Mouse (Mus musculus): ENCODE data around the gene Kcnk7.

Kcnk7 gene

DNA sequence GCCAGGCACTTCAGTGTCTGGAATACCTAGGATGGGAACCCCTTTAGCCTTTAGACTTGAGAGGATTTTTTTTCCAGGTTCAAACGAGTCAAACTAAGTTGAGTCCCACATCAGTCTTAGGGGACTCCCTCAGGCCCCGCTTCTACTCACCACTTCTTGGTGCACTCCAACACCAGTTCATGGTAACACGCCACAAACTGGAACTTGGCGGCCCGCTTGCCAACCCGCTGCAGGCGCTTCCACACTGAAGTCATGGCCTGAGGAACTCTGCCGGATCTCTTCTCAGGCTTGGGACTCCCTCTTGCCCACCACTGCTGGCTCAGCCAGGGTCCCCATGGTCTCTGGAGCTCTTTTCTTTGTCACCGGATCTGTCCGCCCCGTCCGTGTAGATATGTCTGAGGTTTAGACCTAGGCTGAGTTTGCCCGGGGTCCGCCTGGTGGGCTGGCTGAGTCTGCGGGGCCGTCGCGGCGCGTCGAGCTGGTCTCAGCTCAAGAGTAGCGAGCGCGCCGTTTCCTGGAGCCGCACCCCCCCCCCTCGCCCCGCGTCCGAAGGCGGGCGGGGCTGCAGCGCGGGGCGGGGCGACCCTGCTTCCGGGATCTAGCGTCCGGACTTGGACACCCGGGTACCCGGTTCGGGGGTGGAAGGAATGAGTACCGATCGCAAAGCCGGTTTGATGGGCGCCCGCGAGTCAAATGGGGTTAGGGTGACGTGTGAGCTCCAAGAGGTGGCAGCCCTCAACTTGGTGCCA is 21.8 kb downstream of the Kcnk7 start, which contains the start of gene Ehbp1l1:
TSS of gene Ehbp1l1 (minus strand) at position 551 of the 749 bp plus-strand sequence.
- DNase-seq, result peak; percentile 48

DNA sequence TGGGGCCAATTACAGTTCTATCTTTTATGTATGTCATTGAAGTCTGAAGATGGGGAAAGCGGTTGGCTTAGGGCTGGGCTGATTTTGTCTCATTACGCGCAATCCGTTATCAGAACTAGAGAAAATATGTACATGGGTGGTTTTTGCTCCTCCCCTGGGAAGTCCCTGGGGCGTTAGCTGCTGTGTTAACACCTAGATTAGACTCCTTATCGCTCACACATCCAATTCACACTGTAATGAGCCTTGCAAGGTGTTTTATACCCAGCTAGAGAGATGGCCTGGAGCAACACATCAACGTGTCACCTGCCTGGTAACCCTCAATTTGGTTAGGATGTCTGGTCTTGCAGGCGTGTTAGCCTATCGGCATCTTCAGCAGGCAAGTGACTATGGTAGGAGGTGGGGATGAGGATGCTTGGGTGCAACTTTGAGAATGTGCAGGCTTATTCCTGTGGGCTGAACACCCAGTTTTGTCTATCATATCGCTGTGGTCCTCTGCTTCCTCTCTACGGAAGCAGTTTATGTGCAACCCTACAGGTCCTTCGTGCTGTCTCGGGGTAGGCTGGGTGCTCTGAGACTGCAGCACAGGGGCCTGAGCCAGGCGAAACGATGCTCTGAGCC is 22.9 kb downstream of the Kcnk7 start:
- DNase-seq, result no peak

DNA sequence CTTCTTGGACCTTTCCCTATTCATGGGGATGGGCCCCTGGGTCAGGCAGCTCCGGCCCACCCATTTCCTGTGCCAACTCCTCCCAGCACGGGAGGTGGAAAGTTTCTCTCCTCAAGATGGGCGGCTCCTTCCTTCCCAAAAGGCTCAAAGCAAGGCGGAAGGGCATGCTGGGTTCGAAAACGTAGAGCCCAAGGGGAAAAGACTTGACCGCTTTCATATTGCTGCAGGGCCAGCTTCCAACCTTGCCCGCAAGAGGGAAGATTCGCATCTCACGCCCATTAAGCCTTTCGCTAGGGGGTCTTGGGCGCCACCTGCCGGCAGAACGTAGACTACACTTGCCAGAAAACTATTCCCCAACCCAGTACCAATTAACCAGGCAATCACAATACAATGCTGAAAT is 23.5 kb downstream of the Kcnk7 start:
- peak; percentile 78 for DNase-seq

DNA sequence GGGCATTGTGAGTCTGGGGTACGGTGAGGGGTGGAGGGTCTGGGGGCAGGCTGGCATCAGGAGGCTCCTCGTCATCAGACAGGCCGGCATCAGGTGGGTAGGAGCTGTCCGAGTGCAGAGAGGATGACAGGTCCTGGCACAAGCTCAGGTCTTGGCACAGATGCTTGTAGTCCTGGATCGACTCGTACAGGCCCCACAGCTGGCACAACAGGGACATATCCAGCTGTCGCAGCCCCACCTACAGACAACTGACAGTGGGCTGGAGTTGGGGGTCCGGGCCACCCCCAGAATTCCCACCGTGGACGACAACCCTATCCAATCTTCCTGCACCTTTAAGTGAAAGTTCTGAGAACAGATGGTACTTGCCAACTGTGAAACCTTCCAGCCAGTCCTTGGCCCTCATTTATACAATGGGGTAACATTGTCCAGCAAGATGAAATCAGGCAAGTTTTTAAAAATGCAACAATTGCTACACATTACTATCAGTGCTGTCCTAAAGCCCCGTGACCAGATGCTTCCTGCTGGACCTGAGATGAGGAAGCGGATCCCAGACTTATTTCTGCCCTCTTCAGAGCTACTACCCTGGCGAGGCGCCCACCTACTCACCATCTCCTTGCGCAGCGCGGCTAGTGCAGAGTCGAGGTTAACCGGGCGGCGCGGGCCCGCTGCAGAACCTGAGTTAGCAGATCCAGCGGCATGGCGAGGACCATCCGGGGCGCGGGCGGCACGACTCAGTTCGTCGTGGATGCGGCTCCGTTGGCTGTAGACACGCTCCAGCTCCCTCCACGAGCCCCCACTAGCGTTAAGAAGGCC is 24.7 kb downstream of the Kcnk7 start:
- peak; percentile 34 for DNase-seq

DNA sequence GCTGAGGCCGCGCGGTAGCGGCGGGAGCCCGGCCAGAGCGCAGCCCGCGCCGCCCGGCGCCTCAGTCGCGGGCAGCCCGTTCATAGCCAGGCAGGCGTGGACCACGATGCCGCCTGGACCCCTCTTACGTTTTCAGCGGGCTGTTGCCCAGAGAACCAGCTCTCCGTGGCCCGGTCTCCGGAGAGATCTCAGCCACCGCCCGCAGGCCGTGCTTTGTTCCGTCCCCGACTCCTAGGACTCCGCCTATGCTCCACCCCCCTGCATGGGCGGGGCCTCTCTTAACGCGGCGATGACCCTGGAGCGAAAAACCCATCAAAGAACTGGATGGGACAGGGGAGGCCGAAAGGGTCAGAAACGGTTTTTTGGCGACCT is 25.3 kb downstream of the Kcnk7 start, which contains the start of gene Fam89b:
TSS of gene Fam89b (minus strand) at position 210 of the 372 bp plus-strand sequence.
- DNase-seq, result peak; percentile 84

DNA sequence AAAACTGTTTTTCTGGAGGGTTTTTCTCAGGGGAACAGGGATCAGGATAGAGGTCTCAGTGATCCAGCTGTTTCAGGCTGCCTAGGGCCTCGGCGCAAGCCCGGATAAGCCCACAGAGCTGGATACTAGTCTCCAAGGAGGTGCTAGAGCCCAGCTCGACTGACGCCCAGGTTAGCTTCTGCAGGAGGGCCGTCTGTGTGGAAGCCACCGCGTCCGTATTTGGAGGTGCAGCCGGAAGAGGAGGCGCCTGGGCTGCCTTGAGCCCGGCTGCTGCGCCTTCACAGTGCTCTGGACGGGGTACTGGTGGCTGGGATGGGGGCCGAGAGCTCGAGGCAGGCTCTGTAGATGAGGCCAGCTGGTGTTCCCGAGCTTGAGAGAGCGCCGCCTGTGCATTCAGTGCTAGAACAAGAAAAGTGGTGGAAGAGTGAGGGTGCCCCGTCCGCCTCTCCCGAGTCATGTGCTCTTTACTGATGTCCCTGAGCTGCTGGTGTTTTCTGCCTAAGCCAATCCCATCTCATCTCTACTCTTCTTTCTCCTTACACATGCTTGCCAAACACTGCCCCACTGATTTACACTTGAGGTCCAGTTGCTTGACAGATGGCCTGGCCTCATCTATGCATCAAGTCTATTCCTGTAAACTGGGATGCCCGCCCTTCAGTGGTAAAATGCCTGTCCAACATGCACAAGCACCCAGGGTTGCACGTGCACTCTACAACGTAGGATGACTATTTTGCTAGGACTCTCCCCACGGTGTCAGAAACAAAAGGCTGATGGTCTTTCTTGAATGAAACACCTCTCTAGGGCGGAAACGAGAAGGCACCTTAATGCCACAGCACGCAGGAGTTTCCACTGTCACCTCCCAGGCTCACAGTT is 26.4 kb downstream of the Kcnk7 start:
- DNase-seq, result peak; percentile 24

DNA sequence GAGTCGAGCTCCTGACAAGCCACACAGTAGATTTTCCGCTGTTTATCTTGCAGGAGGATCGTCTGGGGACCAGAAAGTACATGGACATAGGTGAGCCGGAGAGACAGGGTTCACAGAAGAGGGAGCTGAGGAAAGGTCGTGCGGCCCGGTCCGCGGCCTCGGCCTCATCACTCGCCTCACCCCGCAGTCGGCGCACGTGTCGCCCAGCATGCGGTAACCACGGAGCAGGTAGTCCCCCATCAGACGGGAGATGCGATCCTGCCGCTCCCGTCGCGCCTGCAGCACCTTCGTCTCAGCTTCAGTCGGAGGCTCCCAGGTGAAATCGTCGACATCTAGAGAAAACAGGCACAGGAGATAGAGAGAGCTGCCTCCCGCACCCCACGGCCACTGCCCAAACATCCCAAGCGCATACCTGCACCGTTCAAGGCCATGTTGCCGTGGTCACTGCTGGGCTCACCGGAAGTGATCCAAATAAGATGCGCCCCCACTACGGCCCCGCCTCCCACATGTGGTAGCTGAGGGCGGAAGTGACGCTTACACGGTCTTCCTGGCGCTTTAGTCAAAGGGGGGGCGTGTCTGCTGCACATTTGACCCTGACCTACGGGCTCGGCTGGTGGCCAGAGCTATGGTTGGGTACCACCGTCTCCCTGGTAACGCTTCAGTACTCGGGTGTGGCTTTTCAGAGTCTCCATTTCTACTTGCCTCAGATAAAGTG is 27.3 kb downstream of the Kcnk7 start:
- peak; percentile 93 for DNase-seq

DNA sequence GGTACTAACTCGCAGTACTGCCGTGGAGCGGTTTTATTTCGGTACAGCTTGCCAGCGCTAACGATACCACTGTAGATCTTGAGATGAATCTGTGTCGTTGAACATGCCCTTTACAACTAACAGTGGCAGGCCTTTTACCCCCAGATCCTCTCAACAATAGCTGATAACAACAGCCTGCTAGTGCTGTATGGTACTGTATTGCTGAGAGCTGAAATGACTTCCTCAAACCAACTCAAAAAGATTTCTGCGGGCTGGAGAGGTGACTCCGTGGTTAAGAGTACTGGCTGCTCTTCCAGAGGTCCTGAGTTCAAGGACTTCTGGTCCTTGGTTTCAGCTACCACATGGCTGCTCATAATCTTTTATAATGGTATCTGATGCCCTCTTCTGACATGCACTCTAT is 30.2 kb downstream of the Kcnk7 start:
- DNase-seq, result no peak

DNA sequence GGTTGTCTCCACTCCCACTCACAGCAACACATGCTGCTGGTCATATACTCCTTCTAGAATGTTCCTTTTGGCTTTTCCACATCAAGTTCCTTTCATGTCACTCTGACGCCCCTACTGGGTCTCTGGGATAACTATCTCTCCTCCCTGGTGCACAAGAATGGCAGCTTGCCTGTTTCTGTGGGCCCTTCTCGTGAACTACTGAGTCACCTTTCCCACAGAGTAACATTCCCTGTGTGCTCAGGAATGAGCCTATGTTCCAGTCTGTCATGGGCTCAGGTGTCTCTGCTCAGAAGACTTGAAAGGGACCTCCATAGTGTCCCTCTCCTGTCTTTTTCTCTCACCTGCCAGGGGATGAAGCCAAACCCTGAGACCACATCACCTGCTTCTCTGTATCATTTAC is 35.3 kb downstream of the Kcnk7 start:
- no peak for DNase-seq

DNA sequence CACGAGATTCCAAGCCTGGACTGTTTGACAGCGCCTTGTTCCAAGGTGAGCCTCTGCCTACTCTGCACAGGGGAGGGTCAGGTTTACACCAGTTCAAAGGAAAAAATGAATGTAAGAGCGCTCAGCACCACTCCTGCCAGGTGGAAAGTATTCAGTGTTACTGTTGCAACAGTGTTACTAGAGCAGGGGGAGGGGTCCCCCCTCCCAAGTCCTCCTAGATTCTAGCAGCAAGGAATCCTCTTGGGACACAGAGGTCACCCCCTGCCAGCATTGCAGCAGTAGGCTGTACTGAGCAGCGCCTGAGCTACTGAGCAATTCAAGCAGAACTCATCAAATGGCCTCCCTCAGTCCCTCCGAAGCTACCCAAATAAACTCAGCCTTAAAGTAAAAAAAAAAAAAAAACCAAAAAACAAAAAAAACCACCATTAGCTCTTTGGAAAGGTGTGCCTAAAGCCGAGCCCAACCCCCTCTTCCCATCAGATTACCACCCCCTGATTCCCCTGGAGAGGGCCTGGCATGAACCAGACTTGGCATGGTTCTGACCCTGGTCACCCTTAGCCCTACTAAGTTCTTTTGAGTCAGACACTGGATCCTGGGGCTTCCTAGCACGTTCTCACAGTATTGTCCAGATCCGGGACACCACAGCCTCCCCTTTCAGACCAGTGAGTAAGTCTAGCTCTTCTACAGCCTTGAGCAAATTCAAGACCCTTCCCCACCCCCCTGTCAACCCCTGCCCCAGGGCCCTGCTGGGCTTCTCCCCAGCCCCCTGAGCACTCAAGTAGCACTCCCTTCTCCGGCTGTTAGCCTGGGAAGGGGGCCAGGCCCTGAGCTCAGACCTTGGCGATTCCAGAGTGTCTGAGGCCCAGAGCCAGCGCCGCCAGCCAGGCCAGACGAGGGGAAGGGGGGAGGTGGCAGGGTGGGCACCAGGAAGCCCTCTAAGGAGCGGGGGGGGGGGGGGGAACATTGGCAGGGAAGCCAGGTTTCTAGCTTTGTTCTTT is 36.5 kb downstream of the Kcnk7 start, which contains the start of gene Ltbp3:
TSS of gene Ltbp3 (plus strand) at position 585 of the 998 bp plus-strand sequence.
- peak; percentile 43 for DNase-seq

DNA sequence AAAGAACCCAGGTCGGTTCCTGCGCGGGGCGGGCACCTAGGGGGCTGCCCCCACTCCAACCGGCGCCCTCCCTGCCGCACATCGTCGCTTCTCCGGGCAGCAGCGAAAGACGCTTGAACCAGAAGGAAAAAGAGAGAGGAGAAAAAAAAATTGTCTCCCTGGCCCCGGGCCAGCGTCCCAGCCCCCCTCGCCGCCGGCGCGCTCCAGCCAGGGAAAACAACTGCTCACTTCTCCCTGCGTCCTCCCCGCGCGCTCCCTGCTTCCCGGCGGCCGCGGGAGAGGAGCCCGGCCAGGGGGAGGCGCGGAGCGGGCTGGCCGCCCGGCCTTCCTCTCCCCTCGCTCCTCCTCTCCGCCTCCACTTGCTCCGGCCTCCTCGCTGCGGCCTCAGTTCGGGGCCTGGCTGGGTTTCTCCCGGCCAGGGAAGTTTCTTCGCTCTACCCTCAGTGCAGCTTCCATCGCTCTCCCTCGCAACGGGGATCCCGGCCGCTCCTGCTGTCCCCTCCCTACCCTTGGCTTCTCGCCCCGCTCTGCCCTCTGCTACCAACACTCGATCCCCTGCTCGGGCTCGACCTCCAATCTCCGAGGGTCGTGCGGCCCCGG is 37.6 kb downstream of the Kcnk7 start:
- DNase-seq, result peak; percentile 68

DNA sequence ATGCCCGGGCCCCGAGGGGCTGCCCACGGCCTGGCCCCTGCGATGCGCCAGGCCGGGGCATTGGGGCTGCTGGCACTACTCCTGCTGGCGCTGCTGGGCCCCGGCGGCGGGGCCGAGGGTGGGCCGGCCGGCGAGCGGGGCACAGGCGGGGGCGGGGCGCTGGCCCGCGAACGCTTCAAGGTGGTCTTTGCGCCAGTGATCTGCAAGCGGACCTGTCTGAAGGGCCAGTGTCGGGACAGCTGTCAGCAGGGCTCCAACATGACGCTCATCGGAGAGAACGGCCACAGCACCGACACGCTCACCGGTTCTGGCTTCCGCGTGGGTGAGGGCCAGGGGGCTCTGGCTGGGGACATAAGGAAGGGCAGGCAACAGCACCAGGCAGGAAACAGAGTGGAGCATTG is 38.1 kb downstream of the Kcnk7 start:
- DNase-seq, result no peak

DNA sequence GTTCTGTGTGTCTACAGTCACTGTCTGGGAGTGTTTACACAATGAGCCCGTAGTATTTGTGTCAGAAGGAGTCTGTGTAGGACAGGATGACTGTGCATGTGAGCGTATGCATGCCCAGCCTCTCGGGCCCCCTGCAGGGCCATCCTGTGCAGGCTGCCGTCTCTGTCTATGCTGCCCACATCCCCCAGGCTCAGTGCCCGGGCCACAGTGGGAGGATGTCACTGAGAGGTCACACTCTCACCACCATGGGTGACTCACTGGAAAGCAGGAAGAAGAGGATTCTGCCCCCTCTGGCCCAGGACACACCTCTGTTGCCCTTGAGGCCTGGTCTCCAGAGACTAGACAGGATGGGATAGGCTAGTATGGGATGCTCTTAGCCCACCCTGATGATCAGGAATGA is 39.4 kb downstream of the Kcnk7 start:
- DNase-seq, result peak; percentile 45

DNA sequence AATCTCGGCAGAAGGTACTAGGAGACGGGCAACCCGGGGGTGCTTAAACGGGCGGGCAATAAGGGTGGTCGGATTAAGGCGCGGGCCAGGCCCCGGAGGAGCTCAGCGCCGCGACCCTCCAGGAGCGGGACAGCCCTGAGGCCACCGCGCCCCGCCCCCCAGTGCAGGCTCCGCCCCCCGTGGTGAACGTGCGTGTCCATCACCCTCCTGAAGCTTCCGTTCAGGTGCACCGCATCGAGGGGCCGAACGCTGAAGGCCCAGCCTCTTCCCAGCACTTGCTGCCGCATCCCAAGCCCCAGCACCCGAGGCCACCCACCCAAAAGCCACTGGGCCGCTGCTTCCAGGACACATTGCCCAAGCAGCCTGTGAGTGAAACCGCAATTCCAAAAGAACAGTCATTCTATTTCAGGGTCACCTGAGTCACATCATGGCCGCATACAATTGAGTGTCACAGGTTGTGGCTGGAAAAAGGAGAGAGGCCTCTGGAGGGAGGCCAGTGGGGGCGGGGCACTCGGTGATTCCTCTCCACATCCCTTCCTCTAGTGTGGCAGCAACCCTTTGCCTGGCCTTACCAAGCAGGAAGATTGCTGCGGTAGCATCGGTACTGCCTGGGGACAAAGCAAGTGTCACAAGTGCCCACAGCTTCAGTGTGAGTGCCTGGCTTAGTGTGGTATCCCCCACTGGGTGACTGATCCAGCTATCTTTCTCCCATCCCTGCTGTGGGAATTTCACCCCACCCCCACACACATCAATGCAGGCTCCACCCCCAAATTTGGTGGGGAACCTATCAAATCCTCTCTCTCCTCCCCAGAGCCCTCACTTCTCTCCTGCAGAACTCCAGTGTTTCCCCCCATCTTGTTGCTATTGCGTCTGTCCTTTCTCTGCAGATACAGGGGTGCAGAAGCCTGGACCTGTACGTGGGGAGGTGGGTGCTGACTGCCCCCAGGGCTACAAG is 41.9 kb downstream of the Kcnk7 start:
- no peak for DNase-seq

DNA sequence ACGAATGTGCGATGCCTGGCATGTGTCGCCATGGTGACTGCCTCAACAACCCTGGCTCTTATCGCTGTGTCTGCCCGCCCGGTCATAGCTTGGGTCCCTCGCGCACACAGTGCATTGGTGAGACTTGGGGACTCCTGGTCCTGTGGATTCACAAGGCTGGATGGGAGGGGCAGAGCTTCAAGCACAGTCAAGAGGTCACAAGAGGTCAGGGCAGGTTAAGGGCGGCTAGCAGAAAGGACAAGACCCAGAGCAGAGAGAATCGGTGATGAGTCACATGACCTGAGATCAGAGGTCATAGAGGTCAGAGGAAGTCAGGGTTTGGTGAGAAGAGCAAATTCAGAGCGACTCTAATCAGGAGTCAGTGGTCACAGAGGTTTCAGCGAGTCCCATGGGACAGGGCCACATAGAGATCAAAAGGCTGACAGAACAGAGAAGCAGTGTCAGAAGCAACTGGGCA is 42.8 kb downstream of the Kcnk7 start:
- no peak for DNase-seq

DNA sequence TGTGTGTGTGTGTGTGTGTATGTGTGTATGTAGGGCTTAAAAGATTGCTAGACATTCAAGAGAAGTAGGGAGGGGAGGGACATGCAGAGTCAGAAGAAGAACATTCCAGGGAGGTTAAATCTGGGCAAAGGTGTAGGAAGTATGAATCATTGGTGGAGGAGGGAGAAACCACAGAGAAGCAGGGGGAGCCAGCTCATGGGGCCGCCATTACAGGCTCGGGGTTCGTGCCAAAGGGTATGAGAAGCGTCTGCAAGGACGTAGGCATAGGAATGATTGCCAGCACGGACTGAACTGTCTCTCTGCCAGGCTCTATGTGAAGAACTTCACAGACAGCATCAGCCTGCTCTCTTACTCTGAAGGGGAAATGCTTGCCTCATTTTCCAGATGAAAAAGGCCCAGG is 45.3 kb downstream of the Kcnk7 start:
- DNase-seq, result no peak

DNA sequence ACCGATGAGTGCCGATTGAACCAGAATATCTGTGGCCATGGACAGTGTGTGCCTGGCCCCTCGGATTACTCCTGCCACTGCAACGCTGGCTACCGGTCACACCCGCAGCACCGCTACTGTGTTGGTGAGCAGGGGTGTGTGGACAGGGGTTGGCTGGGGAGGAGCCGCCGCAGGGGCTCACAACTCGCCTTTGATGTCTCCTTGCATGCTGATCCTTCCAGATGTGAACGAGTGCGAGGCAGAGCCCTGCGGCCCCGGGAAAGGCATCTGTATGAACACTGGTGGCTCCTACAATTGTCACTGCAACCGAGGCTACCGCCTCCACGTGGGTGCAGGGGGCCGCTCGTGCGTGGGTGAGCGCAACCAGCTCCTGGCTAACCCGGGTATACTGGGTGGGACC is 46.8 kb downstream of the Kcnk7 start:
- no peak for DNase-seq

DNA sequence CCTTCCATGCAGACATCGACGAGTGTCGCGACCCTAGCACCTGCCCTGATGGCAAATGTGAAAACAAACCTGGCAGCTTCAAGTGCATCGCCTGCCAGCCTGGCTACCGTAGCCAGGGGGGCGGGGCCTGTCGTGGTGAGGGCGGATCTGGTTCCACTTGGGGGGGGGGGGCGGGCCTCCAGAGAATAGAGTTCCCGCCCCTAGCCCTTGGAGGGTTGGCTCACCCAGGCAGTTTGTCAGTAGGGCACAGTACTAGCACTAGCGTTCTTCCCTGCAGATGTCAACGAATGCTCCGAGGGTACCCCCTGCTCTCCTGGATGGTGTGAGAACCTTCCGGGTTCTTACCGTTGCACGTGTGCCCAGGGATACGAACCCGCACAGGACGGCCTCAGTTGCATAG is 47.6 kb downstream of the Kcnk7 start:
- peak; percentile 36 for DNase-seq

Data from kidney, adult 11 months (tissue).